Mouse (Mus musculus): ENCODE measurements at regions not wholly inside any gene's neighbourhood (a gene's known extent, or its start where the extent isn't known, plus 50 kb on each side); places are given as distances from the start of the nearest gene placed in this dataset.

- DNase-seq (ENCODE audit: low spot score in 2 of 2) = peak in 1 of 2 experiments; percentile 2
Measured at GRCm38 (mm10) chr1:33271437-33272145, 398.0 kb downstream of the Prim2 start.

- no peak for DNase-seq (ENCODE audit: low spot score in 2 of 2)
Measured at GRCm38 (mm10) chr1:33269162-33269561, 400.4 kb downstream of the Prim2 start.

- DNase-seq (ENCODE audit: low spot score in 2 of 2) = no peak
Measured at GRCm38 (mm10) chr1:33265731-33266415, 403.7 kb downstream of the Prim2 start.

- DNase-seq (ENCODE audit: low spot score in 2 of 2) = no peak
Measured at GRCm38 (mm10) chr1:33249474-33249873, 420.1 kb downstream of the Prim2 start.

GRCm38 (mm10) chr1:33247076-33247475 is 422.5 kb downstream of the Prim2 start:
- DNase-seq (ENCODE audit: low spot score in 2 of 2) = no peak

GRCm38 (mm10) chr1:33245186-33245585 is 424.4 kb downstream of the Prim2 start:
- no peak for DNase-seq (ENCODE audit: low spot score in 2 of 2)

GRCm38 (mm10) chr1:33244691-33245090 is 424.9 kb downstream of the Prim2 start:
- no peak for DNase-seq (ENCODE audit: low spot score in 2 of 2)

- no peak for DNase-seq (ENCODE audit: low spot score in 2 of 2)
Measured at GRCm38 (mm10) chr1:33222997-33223396, 446.6 kb downstream of the Prim2 start.

- DNase-seq (ENCODE audit: low spot score in 2 of 2) = no peak
Measured at GRCm38 (mm10) chr1:33214815-33215214, 454.8 kb downstream of the Prim2 start.

- no peak for DNase-seq (ENCODE audit: low spot score in 2 of 2)
Measured at GRCm38 (mm10) chr1:33214394-33214793, 455.2 kb downstream of the Prim2 start.

GRCm38 (mm10) chr1:33201571-33202189 is 467.9 kb downstream of the Prim2 start:
- DNase-seq (ENCODE audit: low spot score in 2 of 2) = no peak

- DNase-seq (ENCODE audit: low spot score in 2 of 2) = no peak
Measured at GRCm38 (mm10) chr1:33195114-33195513, 474.5 kb downstream of the Prim2 start.

- no peak for DNase-seq (ENCODE audit: low spot score in 2 of 2)
Measured at GRCm38 (mm10) chr1:33174646-33175435, 494.8 kb downstream of the Prim2 start.

GRCm38 (mm10) chr1:33136991-33137390 is 532.6 kb downstream of the Prim2 start:
- DNase-seq (ENCODE audit: low spot score in 2 of 2) = no peak

- DNase-seq (ENCODE audit: low spot score in 2 of 2) = no peak
Measured at GRCm38 (mm10) chr1:33130351-33130750, 539.2 kb downstream of the Prim2 start.

GRCm38 (mm10) chr1:33125062-33125461 is 544.5 kb downstream of the Prim2 start:
- no peak for DNase-seq (ENCODE audit: low spot score in 2 of 2)

- no peak for DNase-seq (ENCODE audit: low spot score in 2 of 2)
Measured at GRCm38 (mm10) chr1:33106286-33106685, 559.2 kb upstream of the Gm5415 start.

- DNase-seq (ENCODE audit: low spot score in 2 of 2) = no peak
Measured at GRCm38 (mm10) chr1:33104296-33104695, 557.2 kb upstream of the Gm5415 start.

- no peak for DNase-seq (ENCODE audit: low spot score in 2 of 2)
Measured at GRCm38 (mm10) chr1:33098062-33098461, 551.0 kb upstream of the Gm5415 start.

- DNase-seq (ENCODE audit: low spot score in 2 of 2) = no peak
Measured at GRCm38 (mm10) chr1:33096851-33097250, 549.8 kb upstream of the Gm5415 start.

GRCm38 (mm10) chr1:33074551-33074950 is 527.5 kb upstream of the Gm5415 start:
- no peak for DNase-seq (ENCODE audit: low spot score in 2 of 2)

GRCm38 (mm10) chr1:33058010-33058409 is 510.9 kb upstream of the Gm5415 start:
- DNase-seq (ENCODE audit: low spot score in 2 of 2) = no peak

Data from spleen, postnatal 36 days (tissue).